Mouse (Mus musculus): ENCODE measurements around the gene Rfc1.
"Not testable (repeated sequence)": the region's sequence is repeated elsewhere in the genome, so short reads cannot be mapped to it uniquely, and the experiment has no call there.

The Rfc1 gene

GRCm38 (mm10) chr5:65335298-65336074 lies at the start of gene Rfc1:
TSS of gene Rfc1 (minus strand) at chr5:65335670.
- peak; percentile 80 to 93 for DNase-seq

- DNase-seq: no peak
Observed at GRCm38 (mm10) chr5:65374746-65375145, 39.3 kb upstream of the Rfc1 start.

GRCm38 (mm10) chr5:65371551-65371950 lies 36.1 kb upstream of the Rfc1 start:
- no peak for DNase-seq

- DNase-seq: no peak
Observed at GRCm38 (mm10) chr5:65367837-65368236, 32.4 kb upstream of the Rfc1 start.

GRCm38 (mm10) chr5:65357771-65358170 lies 22.3 kb upstream of the Rfc1 start:
- no peak for DNase-seq

GRCm38 (mm10) chr5:65356851-65357250 lies 21.4 kb upstream of the Rfc1 start:
- DNase-seq: no peak

GRCm38 (mm10) chr5:65354985-65355384 lies 19.5 kb upstream of the Rfc1 start:
- no peak for DNase-seq

GRCm38 (mm10) chr5:65354097-65354496 lies 18.6 kb upstream of the Rfc1 start:
- DNase-seq: no peak

- DNase-seq: peak in 1 of 2 experiments; percentile 47
Observed at GRCm38 (mm10) chr5:65350508-65350907, 15.0 kb upstream of the Rfc1 start.

GRCm38 (mm10) chr5:65348168-65348567 lies 12.7 kb upstream of the Rfc1 start, which contains the start of gene Klb:
TSS of gene Klb (plus strand) at chr5:65348314.
- no peak for DNase-seq

GRCm38 (mm10) chr5:65340167-65340566 lies 4.7 kb upstream of the Rfc1 start:
- DNase-seq: no peak

GRCm38 (mm10) chr5:65338394-65338793 lies 2.9 kb upstream of the Rfc1 start:
- no peak for DNase-seq

- no peak for DNase-seq
Observed at GRCm38 (mm10) chr5:65336075-65336355, 545 bp upstream of the Rfc1 start.

GRCm38 (mm10) chr5:65334788-65335187 lies 682 bp downstream of the Rfc1 start:
- no peak for DNase-seq

GRCm38 (mm10) chr5:65329971-65330370 lies 5.5 kb downstream of the Rfc1 start:
- no peak for DNase-seq

GRCm38 (mm10) chr5:65326212-65326611 lies 9.3 kb downstream of the Rfc1 start:
- DNase-seq: no peak

- peak in 1 of 2 experiments; percentile 53 for DNase-seq
Observed at GRCm38 (mm10) chr5:65324758-65325355, 10.6 kb downstream of the Rfc1 start.

- no peak for DNase-seq
Observed at GRCm38 (mm10) chr5:65324271-65324670, 11.2 kb downstream of the Rfc1 start.

- peak in 1 of 2 experiments; percentile 36 for DNase-seq
Observed at GRCm38 (mm10) chr5:65322165-65322564, 13.3 kb downstream of the Rfc1 start.

- DNase-seq: no peak
Observed at GRCm38 (mm10) chr5:65319176-65319575, 16.3 kb downstream of the Rfc1 start.

- no peak for DNase-seq
Observed at GRCm38 (mm10) chr5:65308866-65309265, 26.6 kb downstream of the Rfc1 start.

- DNase-seq: no peak
Observed at GRCm38 (mm10) chr5:65308208-65308607, 27.3 kb downstream of the Rfc1 start.

- no peak for DNase-seq
Observed at GRCm38 (mm10) chr5:65305516-65305915, 30.0 kb downstream of the Rfc1 start.

GRCm38 (mm10) chr5:65300121-65300520 lies 35.3 kb downstream of the Rfc1 start:
- no peak for DNase-seq

GRCm38 (mm10) chr5:65299623-65300022 lies 35.8 kb downstream of the Rfc1 start:
- DNase-seq: not testable (repeated sequence)
